Mouse (Mus musculus) liver, embryonic 11.5 days (tissue): ENCODE results near the gene Nrxn1. TPM values are rescaled to one million over a fixed set of nuclear protein-coding genes. Genes with fewer than 3 reads are reported as not detected.

Experiments
- ATAC-seq: fragments of 200-750 bp; cut with Nextera tagmentation; replicated peaks from 2 replicates; pipeline ENCODE4 v1.8.0; 2017; ENCODE audit warnings: moderate number of reproducible peaks, mild to moderate bottlenecking, moderate TSS enrichment, moderate library complexity; ENCODE audit not compliant: low FRiP score
- DNase-seq: peaks from one replicate; pipeline ENCODE4 v3.0.0-alpha.2; 2017; ENCODE audit warnings: low spot score
- H3K27ac ChIP-seq: fragments of 300-500 bp; sonication (generic); 2 replicates; pipeline ENCODE4 v1.5.1; 2014; ENCODE audit warnings: mild to moderate bottlenecking, low read depth, low read length, control low read depth
- H3K27me3 ChIP-seq: fragments of 300-500 bp; sonication (generic); replicated peaks from 2 replicates; pipeline ENCODE4 v1.6.1; 2014; ENCODE audit warnings: low read length, mixed read lengths; ENCODE audit not compliant: control insufficient read depth, insufficient read depth
- H3K36me3 ChIP-seq: fragments of 300-500 bp; sonication (generic); 2 replicates; pipeline ENCODE4 v1.6.1; 2014; ENCODE audit warnings: mild to moderate bottlenecking, low read length, moderate library complexity, mixed read lengths; ENCODE audit not compliant: control insufficient read depth, insufficient read depth
- H3K4me1 ChIP-seq: fragments of 300-500 bp; sonication (generic); replicated peaks from 2 replicates; pipeline ENCODE4 v1.6.1; 2014; ENCODE audit warnings: low read length, mixed read lengths; ENCODE audit not compliant: control insufficient read depth, insufficient read depth
- H3K4me2 ChIP-seq: fragments of 300-500 bp; sonication (generic); 2 replicates; pipeline ENCODE4 v1.6.1; 2014; ENCODE audit warnings: mild to moderate bottlenecking, control low read depth, moderate library complexity
- H3K4me3 ChIP-seq: fragments of 300-500 bp; sonication (generic); 2 replicates; pipeline ENCODE4 v1.5.1; 2014; ENCODE audit warnings: low read depth, low read length, control low read depth
- H3K9ac ChIP-seq: fragments of 300-500 bp; sonication (generic); 2 replicates; pipeline ENCODE4 v1.6.1; 2014; ENCODE audit warnings: low read depth, low read length, control low read depth
- H3K9me3 ChIP-seq: fragments of 300-500 bp; sonication (generic); 2 replicates; pipeline ENCODE4 v1.6.1; 2016; ENCODE audit warnings: low read length, inconsistent platforms, mixed read lengths; ENCODE audit not compliant: control insufficient read depth
- WGBS: fragments of 180-500 bp; shearing (Covaris S2); extraction: QIAGEN DNeasy Blood & Tissue Kit; methylation state at CpG from one replicate; pipeline ENCODE4 v1.1.7; 2014; 5-methylcytosine and 5-hydroxymethylcytosine counted together
- polyA plus RNA-seq: library from polyadenylated mRNA; unstranded; fragments of >200 nt; fragmentation: Nextera tagmentation; extraction: Ambion mirVana; gene quantifications from 2 replicates; pipeline ENCODE4 v1.2.1, GENCODE M21; 2014

Gene Nrxn1
- polyA plus RNA-seq, 1 experiment from 2014 or later, result 0.70 TPM

DNA sequence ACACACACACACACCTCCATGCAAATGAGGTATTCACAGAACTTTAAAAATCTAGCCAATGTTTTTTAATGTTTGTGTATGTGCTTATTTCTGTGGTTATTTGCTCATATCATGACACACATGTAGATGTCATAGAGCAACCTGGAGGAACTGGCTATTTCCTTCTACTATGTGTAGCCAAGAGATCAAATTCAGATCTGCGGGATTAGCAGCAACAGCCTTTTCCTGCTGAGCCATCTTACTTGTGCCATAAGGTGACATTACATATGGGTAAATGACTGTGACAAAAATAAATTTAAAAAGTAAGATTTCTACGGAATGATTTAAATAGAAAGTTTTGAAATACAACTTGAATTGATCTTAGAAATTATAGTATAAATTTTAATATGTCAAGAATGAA, 672.1 kb downstream of the Nrxn1 start:
- Histone ChIP-seq H3K27me3 (no peaks in the 10 kb centered on the region), H3K9me3 (no peaks in the 10 kb centered on the region), H3K4me2 (no peak overlapping the region), H3K36me3 (no peaks in the 10 kb centered on the region), H3K27ac (no peak overlapping the region), H3K4me3 (no peak overlapping the region), H3K4me1 (no peaks in the 10 kb centered on the region), H3K9ac (no peak overlapping the region)
- ATAC-seq, result no peak
- no peak for DNase-seq
- WGBS, result 82% methylated on average over 2 of the region's 2 CpGs

DNA sequence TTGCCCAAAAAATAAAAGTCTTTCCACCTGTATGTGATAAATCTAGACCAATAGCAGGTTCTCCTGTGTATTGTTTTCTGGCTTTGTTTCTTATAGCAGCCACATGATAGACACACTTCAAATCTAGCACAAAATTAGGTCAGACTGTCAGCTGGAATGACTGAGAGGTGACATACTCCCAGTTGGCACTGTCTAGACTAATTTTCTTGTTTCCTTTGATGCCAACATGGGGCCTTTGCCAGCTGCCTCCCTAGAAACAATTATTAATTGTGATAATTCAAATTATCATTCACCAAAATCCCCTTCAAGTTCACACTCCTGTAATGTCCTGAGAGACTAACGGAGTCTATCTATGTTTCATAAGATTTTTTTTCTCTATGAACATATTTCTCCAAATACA, 673.3 kb downstream of the Nrxn1 start:
- Histone ChIP-seq H3K27me3 (no peaks in the 10 kb centered on the region), H3K4me3 (no peak overlapping the region), H3K27ac (no peak overlapping the region), H3K9me3 (no peaks in the 10 kb centered on the region), H3K36me3 (no peaks in the 10 kb centered on the region), H3K4me2 (no peak overlapping the region), H3K9ac (no peak overlapping the region), H3K4me1 (no peaks in the 10 kb centered on the region)
- ATAC-seq (no peak), DNase-seq (no peak)
- WGBS, result 89% methylated on average over 1 of the region's 1 CpGs

DNA sequence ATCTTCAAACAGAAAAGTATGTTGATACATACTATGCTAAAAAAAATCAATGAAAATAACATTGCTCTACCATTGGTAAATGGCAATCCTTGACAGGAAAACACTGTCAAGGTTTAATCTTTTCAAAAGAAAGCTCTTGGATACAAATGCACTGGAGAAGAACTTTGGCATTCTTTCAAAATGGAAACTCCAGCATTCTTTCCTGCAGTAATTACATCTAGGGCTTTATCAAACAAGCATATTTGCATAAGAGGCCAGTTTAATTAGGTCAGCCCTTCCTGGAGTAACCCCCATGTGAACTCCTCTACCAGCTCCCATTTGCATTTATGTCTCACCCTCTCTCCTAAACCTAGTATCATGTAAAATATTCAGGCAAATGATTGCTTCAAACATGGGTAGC, 696.5 kb downstream of the Nrxn1 start:
- H3K9me3 ChIP-seq, result no peaks in the 10 kb centered on the region
- no peak for ATAC-seq
- no peak overlapping the region for H3K4me2 ChIP-seq
- H3K27me3 ChIP-seq, result no peaks in the 10 kb centered on the region
- no peak for DNase-seq
- no peaks in the 10 kb centered on the region for H3K36me3 ChIP-seq
- no peaks in the 10 kb centered on the region for H3K4me1 ChIP-seq
- no peak overlapping the region for H3K9ac ChIP-seq
- no peak overlapping the region for H3K4me3 ChIP-seq
- H3K27ac ChIP-seq, result no peak overlapping the region

GRCm38 (mm10) chr17:90394606-90395005, 698.3 kb downstream of the Nrxn1 start:
- WGBS, result 90% methylated on average over 6 of the region's 6 CpGs
- Histone ChIP-seq H3K9ac (no peak overlapping the region), H3K36me3 (no peaks in the 10 kb centered on the region), H3K4me2 (no peak overlapping the region), H3K4me1 (no peaks in the 10 kb centered on the region), H3K9me3 (no peaks in the 10 kb centered on the region), H3K27me3 (no peaks in the 10 kb centered on the region), H3K27ac (no peak overlapping the region), H3K4me3 (no peak overlapping the region)
- DNase-seq (no peak), ATAC-seq (no peak)

DNA sequence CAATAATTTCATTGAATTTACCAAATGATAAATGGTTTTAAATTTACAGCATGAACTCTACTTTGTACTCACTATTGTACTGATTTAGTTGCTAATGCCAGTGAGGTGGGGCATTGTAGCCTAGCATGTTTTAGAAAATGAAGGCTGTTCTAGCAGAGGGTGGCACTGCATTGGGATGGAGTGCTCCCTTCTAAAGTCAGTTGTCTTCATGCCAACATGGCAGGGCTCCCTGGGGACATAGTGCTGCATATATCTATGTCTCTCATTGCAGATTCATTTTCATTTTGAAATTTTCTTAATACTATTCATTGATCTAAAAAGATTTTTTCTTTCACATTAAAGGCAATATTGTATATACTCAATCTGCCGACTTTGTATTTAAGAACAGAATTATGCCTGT, 700.1 kb downstream of the Nrxn1 start:
- H3K27me3 ChIP-seq, result no peaks in the 10 kb centered on the region
- H3K36me3 ChIP-seq, result no peaks in the 10 kb centered on the region
- no peak overlapping the region for H3K4me2 ChIP-seq
- H3K9ac ChIP-seq, result no peak overlapping the region
- no peak for ATAC-seq
- H3K4me3 ChIP-seq, result no peak overlapping the region
- no peaks in the 10 kb centered on the region for H3K9me3 ChIP-seq
- no peak overlapping the region for H3K27ac ChIP-seq
- 89% methylated on average over 1 of the region's 1 CpGs for WGBS
- no peak for DNase-seq
- H3K4me1 ChIP-seq, result no peaks in the 10 kb centered on the region

GRCm38 (mm10) chr17:90390316-90391212, 702.3 kb downstream of the Nrxn1 start:
- Histone ChIP-seq H3K9ac (no peak overlapping the region), H3K4me3 (no peak overlapping the region), H3K27me3 (no peaks in the 10 kb centered on the region), H3K4me1 (no peaks in the 10 kb centered on the region), H3K27ac (no peak overlapping the region), H3K36me3 (no peaks in the 10 kb centered on the region), H3K4me2 (no peak overlapping the region), H3K9me3 (no peaks in the 10 kb centered on the region)
- ATAC-seq, result no peak
- no peak for DNase-seq
- 48% methylated on average over 7 of the region's 7 CpGs for WGBS

DNA sequence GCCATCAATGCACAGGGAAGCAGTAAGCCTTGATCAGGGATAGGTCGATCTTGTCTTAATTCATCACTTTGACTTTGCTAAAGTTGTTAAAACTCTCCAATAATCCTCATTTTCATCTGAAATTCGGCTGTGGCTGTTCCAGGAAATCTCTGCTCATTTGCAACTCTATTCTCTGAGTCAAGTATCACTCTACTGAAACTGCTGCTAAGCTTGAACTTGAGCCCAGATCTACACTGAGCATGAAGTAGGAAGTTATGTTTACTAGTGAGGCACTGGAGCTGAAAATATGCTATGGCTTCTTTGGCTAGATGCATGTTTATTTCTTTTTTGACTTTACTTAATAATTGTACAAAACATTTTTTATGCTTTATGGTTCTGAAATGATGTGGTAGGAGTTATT, 708.0 kb downstream of the Nrxn1 start:
- Histone ChIP-seq H3K9me3 (no peaks in the 10 kb centered on the region), H3K4me3 (no peak overlapping the region), H3K4me2 (no peak overlapping the region), H3K36me3 (no peaks in the 10 kb centered on the region), H3K4me1 (no peaks in the 10 kb centered on the region), H3K27me3 (no peaks in the 10 kb centered on the region), H3K9ac (no peak overlapping the region), H3K27ac (no peak overlapping the region)
- 66% methylated on average over 2 of the region's 2 CpGs for WGBS
- ATAC-seq (no peak), DNase-seq (no peak)

DNA sequence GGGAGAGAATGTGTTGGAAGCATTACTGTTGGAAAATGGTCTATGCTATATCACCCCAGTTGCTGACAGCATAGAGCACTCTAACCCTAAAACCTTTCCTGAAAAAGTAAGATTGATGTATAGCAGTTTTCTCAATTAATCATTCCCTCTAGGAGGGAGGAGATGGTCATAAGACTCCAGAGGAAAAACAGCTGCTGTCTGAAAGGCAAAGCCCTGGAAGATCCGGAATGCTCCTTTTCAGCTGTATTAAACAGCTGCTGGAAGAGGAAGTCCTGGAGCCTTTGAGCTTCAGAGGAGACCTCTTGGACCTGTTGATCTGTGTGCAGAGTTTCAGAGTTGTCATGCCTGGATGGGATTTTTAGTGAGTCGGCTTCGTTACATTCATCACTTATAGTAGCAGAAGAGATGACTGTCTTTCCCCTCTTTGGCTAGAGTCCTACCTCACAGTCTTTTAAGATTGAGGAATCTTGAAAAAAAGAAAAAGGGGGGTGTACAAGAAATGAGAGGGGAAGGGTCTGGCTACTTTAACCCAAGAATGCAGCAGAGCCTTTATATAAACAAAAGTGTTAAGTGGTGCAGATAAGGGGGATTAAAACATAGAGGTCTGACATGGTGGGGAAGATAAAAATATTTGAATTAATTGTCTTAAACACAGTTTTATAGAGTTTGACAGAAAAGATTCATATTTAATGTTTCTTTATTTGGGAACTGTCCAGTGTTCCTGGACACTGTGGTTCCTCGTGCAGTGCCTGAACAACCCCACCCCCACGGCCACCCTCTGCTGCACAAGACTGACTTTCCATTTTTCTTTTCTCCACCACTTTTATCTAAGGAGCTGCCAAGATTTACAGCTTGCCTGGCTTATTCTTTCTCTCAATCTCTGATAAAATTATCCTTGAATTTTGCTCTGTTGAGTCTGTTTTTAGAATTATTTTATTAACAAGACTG, 710.1 kb downstream of the Nrxn1 start:
- H3K36me3 ChIP-seq, result no peaks in the 10 kb centered on the region
- 47% methylated on average over 5 of the region's 5 CpGs for WGBS
- no peaks in the 10 kb centered on the region for H3K27me3 ChIP-seq
- ATAC-seq (no peak), DNase-seq (no peak)
- H3K9me3 ChIP-seq, result no peaks in the 10 kb centered on the region
- no peak overlapping the region for H3K27ac ChIP-seq
- no peak overlapping the region for H3K4me3 ChIP-seq
- no peaks in the 10 kb centered on the region for H3K4me1 ChIP-seq
- H3K4me2 ChIP-seq, result no peak overlapping the region
- H3K9ac ChIP-seq, result no peak overlapping the region
